Comparison of ENCODE assay signal across 16 mouse cellular contexts in genomic region chr3:88181374-88181773, GRCm38 (mm10). TPM values are rescaled to one million over a fixed set of nuclear protein-coding genes. Genes with fewer than 3 reads are reported as not detected.
A peak's percentile ranks its signal among the peaks of the same experiment; 100 is the strongest.
DNase-seq lines count a peak whose midpoint lies in the region; ATAC-seq and TF ChIP-seq lines count a peak whose summit lies in the region.
"Had no signal": no experiment of that assay in that cellular context is flagged by ENCODE, and none has a peak within 500 bp of the region (broad histone marks: within the 10 kb centered on the region; RNA-seq: fewer than 3 reads in every experiment).

No protein-coding gene starts in this region.

- no peak overlapping the region for H3K4me2 ChIP-seq in forebrain, embryonic 14.5 days (ENCODE audit: low read length)
- H3K4me2 ChIP-seq in forebrain, embryonic 13.5 days = no peak overlapping the region
- H3K4me2 ChIP-seq in intestine, embryonic 15.5 days (replicated peaks) = no peak overlapping the region
- H3K4me2 ChIP-seq: heart, embryonic 13.5 days; liver, embryonic 12.5 days had no signal

- TF ChIP-seq CTCF in layer of hippocampus, adult 2 months (conservative IDR thresholded peaks at IDR 0.05) = no peak

- H3K9ac ChIP-seq in forebrain, embryonic 14.5 days (ENCODE audit: low read length) = no peak overlapping the region
- no peak overlapping the region for H3K9ac ChIP-seq in forebrain, embryonic 13.5 days
- H3K9ac ChIP-seq in intestine, embryonic 15.5 days = no peak overlapping the region
- H3K9ac ChIP-seq: heart, embryonic 13.5 days; liver, embryonic 12.5 days had no signal

- peaks cover 4% of the 10 kb centered on the region; the same call in 1 of the 2 replicates for H3K4me1 ChIP-seq in forebrain, embryonic 14.5 days (ENCODE audit: control insufficient read depth, insufficient read depth, low read length)
- H3K4me1 ChIP-seq in forebrain, embryonic 13.5 days = peaks cover 7% of the 10 kb centered on the region
- no peaks in the 10 kb centered on the region for H3K4me1 ChIP-seq in intestine, embryonic 15.5 days (replicated peaks)

- H3K27ac ChIP-seq in forebrain, embryonic 14.5 days (ENCODE audit: low read depth, low read length) = no peak overlapping the region
- no peak overlapping the region for H3K27ac ChIP-seq in forebrain, embryonic 13.5 days
- peak overlapping the region; percentile 88 for H3K27ac ChIP-seq in layer of hippocampus, adult 2 months
- no peak overlapping the region for H3K27ac ChIP-seq in intestine, embryonic 15.5 days
- H3K27ac ChIP-seq: heart, embryonic 13.5 days; liver, embryonic 12.5 days; midbrain, embryonic 10.5 days had no signal

- no peak overlapping the region for H3K4me3 ChIP-seq in forebrain, embryonic 14.5 days (ENCODE audit: low read depth, low read length)
- no peak overlapping the region for H3K4me3 ChIP-seq in forebrain, embryonic 13.5 days
- H3K4me3 ChIP-seq in layer of hippocampus, adult 2 months = no peak overlapping the region
- no peak overlapping the region for H3K4me3 ChIP-seq in intestine, embryonic 15.5 days (replicated peaks)
- H3K4me3 ChIP-seq: heart, embryonic 13.5 days; liver, embryonic 12.5 days; midbrain, embryonic 10.5 days; myocyte had no signal

- no peak for ATAC-seq in forebrain, embryonic 14.5 days
- ATAC-seq in forebrain, embryonic 13.5 days = no peak
- ATAC-seq in intestine, embryonic 15.5 days = no peak
- ATAC-seq: liver, embryonic 12.5 days; lung, postnatal 0 days had no signal

- DNase-seq in forebrain, embryonic 14.5 days (ENCODE audit: low spot score) = peak; percentile 28
- DNase-seq in right cerebral cortex, postnatal 10 days (ENCODE audit: low spot score in 2 of 2) = peak; percentile 71 to 77
- DNase-seq in right cerebral cortex, postnatal 14 days = no peak
- peak; percentile 76 to 87 for DNase-seq in layer of hippocampus, adult 2 months (ENCODE audit: low spot score in 2 of 2)
- no peak for DNase-seq in natural killer cell, adult 2 months (ENCODE audit: low spot score in 2 of 2)
- DNase-seq in urinary bladder, postnatal 4 days (ENCODE audit: low spot score in 2 of 2) = no peak
- DNase-seq: adrenal gland, postnatal 10 days; gastrocnemius, postnatal 25 days; kidney, postnatal 25 days had no signal

- no peaks in the 10 kb centered on the region for H3K36me3 ChIP-seq in forebrain, embryonic 14.5 days (ENCODE audit: control insufficient read depth, insufficient read depth, low read length)
- H3K36me3 ChIP-seq in forebrain, embryonic 13.5 days (ENCODE audit: poor library complexity, severe bottlenecking) = no peaks in the 10 kb centered on the region
- no peaks in the 10 kb centered on the region for H3K36me3 ChIP-seq in intestine, embryonic 15.5 days
- H3K36me3 ChIP-seq: heart, embryonic 13.5 days; liver, embryonic 12.5 days; midbrain, embryonic 10.5 days had no signal

- no peaks in the 10 kb centered on the region for H3K9me3 ChIP-seq in forebrain, embryonic 14.5 days (replicated peaks; ENCODE audit: control insufficient read depth, low read length)
- H3K9me3 ChIP-seq in forebrain, embryonic 13.5 days (replicated peaks) = no peaks in the 10 kb centered on the region
- H3K9me3 ChIP-seq in intestine, embryonic 15.5 days = no peaks in the 10 kb centered on the region
- H3K9me3 ChIP-seq: heart, embryonic 13.5 days; liver, embryonic 12.5 days; midbrain, embryonic 10.5 days had no signal

- no peaks in the 10 kb centered on the region for H3K27me3 ChIP-seq in forebrain, embryonic 14.5 days (replicated peaks; ENCODE audit: control insufficient read depth, insufficient read depth, low read length)
- H3K27me3 ChIP-seq in forebrain, embryonic 13.5 days = no peaks in the 10 kb centered on the region
- H3K27me3 ChIP-seq in intestine, embryonic 15.5 days (replicated peaks) = no peaks in the 10 kb centered on the region

- 61% methylated on average over 4 of the region's 4 CpGs for WGBS in forebrain, embryonic 14.5 days
- 71% methylated on average over 4 of the region's 4 CpGs for WGBS in forebrain, embryonic 13.5 days
- WGBS in intestine, embryonic 15.5 days = 67% methylated on average over 4 of the region's 4 CpGs

RNA-seq across cellular contexts. Expression of gene Mef2d, which starts 39.2 kb away (rescaled TPM):
- polyA plus RNA-seq in forebrain, embryonic 14.5 days (2014; fragmentation: Nextera tagmentation; extraction: Ambion mirVana) = 17.3 and 20.4 TPM in 2 replicates
- polyA plus RNA-seq in forebrain, embryonic 13.5 days (2015; fragmentation: Nextera tagmentation; extraction: Ambion mirVana) = 15.0 and 16.5 TPM in 2 replicates
- total RNA-seq in layer of hippocampus, adult 2 months (2021) = 100 to 1,000 TPM; 206 to 210 TPM
- 19.7 and 20.8 TPM in 2 replicates for polyA plus RNA-seq in intestine, embryonic 15.5 days (2015; fragmentation: Nextera tagmentation; extraction: Ambion mirVana)

Comparison
In these comparisons a context has a peak if more than half of its experiments do, and no peak if none do; other contexts are left out.
1. DNase-seq: peak in forebrain, embryonic 14.5 days (single experiment), right cerebral cortex, postnatal 10 days (2 of 2) and layer of hippocampus, adult 2 months (2 of 2); none in right cerebral cortex, postnatal 14 days (single experiment), natural killer cell, adult 2 months (0 of 2) and urinary bladder, postnatal 4 days (0 of 2).